9 mouse cellular contexts compared by ENCODE assay signal in the genomic region with DNA sequence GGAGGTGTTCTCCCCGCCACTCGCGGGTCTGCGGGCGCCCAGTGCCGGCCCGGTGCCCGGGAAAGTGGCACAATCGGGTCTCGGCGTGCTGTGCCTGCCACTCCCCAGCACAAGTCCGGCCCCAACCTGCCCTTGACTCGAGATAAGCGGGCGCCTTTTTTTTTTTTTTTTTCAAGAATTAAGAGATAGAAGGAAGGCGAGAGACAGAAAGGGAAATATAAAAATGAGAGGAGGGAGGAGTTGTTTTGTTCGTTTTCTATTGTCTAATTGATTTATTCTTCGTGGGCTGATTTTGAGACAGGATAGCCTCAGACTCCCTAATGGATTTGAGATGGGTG. TPM values are rescaled to one million over a fixed set of nuclear protein-coding genes. Genes with fewer than 3 reads are reported as not detected.
DNase-seq lines count a peak whose midpoint lies in the region; ATAC-seq and TF ChIP-seq lines count a peak whose summit lies in the region.
"Had no signal": no experiment of that assay in that cellular context is flagged by ENCODE, and none has a peak within 500 bp of the region (broad histone marks: within the 10 kb centered on the region; RNA-seq: fewer than 3 reads in every experiment).

No protein-coding gene starts in this region.

- peak overlapping the region; percentile 74; the same call in 1 of the 2 replicates for H3K9ac ChIP-seq in kidney, embryonic 16.5 days (replicated peaks; ENCODE audit: low read length)
- H3K9ac ChIP-seq in hindbrain, embryonic 14.5 days, result peak overlapping the region; percentile 70
- peak overlapping the region; percentile 74 for H3K9ac ChIP-seq in midbrain, embryonic 14.5 days (replicated peaks; ENCODE audit: low read length)

- 0% methylated on average over 18 of the region's 18 CpGs for WGBS in kidney, embryonic 16.5 days
- under 1% methylated on average over 18 of the region's 18 CpGs for WGBS in hindbrain, embryonic 14.5 days
- WGBS in midbrain, embryonic 14.5 days, result under 1% methylated on average over 18 of the region's 18 CpGs

- no peak for ATAC-seq in kidney, embryonic 16.5 days (ENCODE audit: low FRiP score, low TSS enrichment)
- no peak for ATAC-seq in hindbrain, embryonic 14.5 days (ENCODE audit: low FRiP score)
- no peak for ATAC-seq in midbrain, embryonic 14.5 days (ENCODE audit: low FRiP score, low TSS enrichment)

- no peak overlapping the region for H3K27ac ChIP-seq in kidney, embryonic 16.5 days (ENCODE audit: low read length)
- no peak overlapping the region for H3K27ac ChIP-seq in cortical plate, adult 2 months (ENCODE audit: insufficient read depth, low read length)
- peak overlapping the region; percentile 73 for H3K27ac ChIP-seq in hindbrain, embryonic 14.5 days
- H3K27ac ChIP-seq in midbrain, embryonic 14.5 days (replicated peaks; ENCODE audit: low read depth, low read length), result 0 out of 2 replicates have a peak overlapping the region, but pooled peaks have one; percentile 39

- peak overlapping the region; percentile 71 for H3K4me3 ChIP-seq in kidney, embryonic 16.5 days (ENCODE audit: low read length)
- peak overlapping the region; percentile 51; the same call in 1 of the 2 replicates for H3K4me3 ChIP-seq in cortical plate, adult 2 months (ENCODE audit: insufficient read depth, low read length)
- peak overlapping the region; percentile 69 for H3K4me3 ChIP-seq in hindbrain, embryonic 14.5 days (replicated peaks; ENCODE audit: low read length)
- peak overlapping the region; percentile 66 for H3K4me3 ChIP-seq in midbrain, embryonic 14.5 days (replicated peaks; ENCODE audit: low read depth, low read length)

- H3K27me3 ChIP-seq in kidney, embryonic 16.5 days (ENCODE audit: insufficient read depth, low read length), result no peaks in the 10 kb centered on the region
- no peaks in the 10 kb centered on the region for H3K27me3 ChIP-seq in hindbrain, embryonic 14.5 days (ENCODE audit: control insufficient read depth, insufficient read depth, low read length)
- 0 out of 2 replicates have a peak, but pooled peaks cover 5% of the 10 kb centered on the region for H3K27me3 ChIP-seq in midbrain, embryonic 14.5 days (ENCODE audit: control insufficient read depth, insufficient read depth, low read length)

- no peak for TF ChIP-seq CTCF in cortical plate, adult 2 months (IDR thresholded peaks at IDR 0.05; ENCODE audit: extremely low read depth, insufficient read depth, low read length)

- TF ChIP-seq POLR2A in cortical plate, adult 2 months (IDR thresholded peaks at IDR 0.05; ENCODE audit: extremely low read depth, insufficient read depth, low read length), result no peak

- DNase-seq in kidney, postnatal 14 days, result no peak
- DNase-seq in hindbrain, embryonic 14.5 days (ENCODE audit: low spot score), result no peak
- DNase-seq in midbrain, embryonic 14.5 days, result no peak
- DNase-seq in spleen, adult 18-20 months, result no peak
- DNase-seq in retina, postnatal 1 day, result no peak
- DNase-seq in left cerebral cortex, postnatal 25 days (ENCODE audit: low spot score in 2 of 2), result no peak

- H3K36me3 ChIP-seq in kidney, embryonic 16.5 days (ENCODE audit: insufficient read depth, low read length), result no peaks in the 10 kb centered on the region
- H3K36me3 ChIP-seq in hindbrain, embryonic 14.5 days (replicated peaks; ENCODE audit: control insufficient read depth, insufficient read depth), result no peaks in the 10 kb centered on the region
- H3K36me3 ChIP-seq in midbrain, embryonic 14.5 days (ENCODE audit: control insufficient read depth, insufficient read depth, low read length), result no peaks in the 10 kb centered on the region

- no peaks in the 10 kb centered on the region for H3K9me3 ChIP-seq in kidney, embryonic 16.5 days (ENCODE audit: low read length)
- no peaks in the 10 kb centered on the region for H3K9me3 ChIP-seq in hindbrain, embryonic 14.5 days (ENCODE audit: control insufficient read depth, low read length)
- H3K9me3 ChIP-seq in midbrain, embryonic 14.5 days (ENCODE audit: control insufficient read depth, low read length), result no peaks in the 10 kb centered on the region

- intact Hi-C loops in left cerebral cortex, postnatal 25 days (cut with DNase I), result loop anchor here (1.0 kb wide), 1 partner anchor 178 kb away; no protein-coding TSS in a partner anchor

- peaks cover 34% of the 10 kb centered on the region for H3K4me1 ChIP-seq in kidney, embryonic 16.5 days (ENCODE audit: insufficient read depth, low read length)
- H3K4me1 ChIP-seq in cortical plate, adult 2 months (ENCODE audit: control insufficient read depth, insufficient read depth, low read length), result no peaks in the 10 kb centered on the region
- H3K4me1 ChIP-seq in hindbrain, embryonic 14.5 days (replicated peaks; ENCODE audit: control insufficient read depth, insufficient read depth, low read length), result peaks cover 35% of the 10 kb centered on the region
- peaks cover 29% of the 10 kb centered on the region for H3K4me1 ChIP-seq in midbrain, embryonic 14.5 days (ENCODE audit: control insufficient read depth, insufficient read depth, low read length)

- H3K4me2 ChIP-seq in kidney, embryonic 16.5 days (replicated peaks; ENCODE audit: low read depth, low read length), result peak overlapping the region; percentile 85
- peak overlapping the region; percentile 90 for H3K4me2 ChIP-seq in hindbrain, embryonic 14.5 days (replicated peaks)
- H3K4me2 ChIP-seq in midbrain, embryonic 14.5 days (ENCODE audit: low read length), result peak overlapping the region; percentile 95

RNA-seq across cellular contexts. Expression of a gene that starts 0.4 kb away (rescaled TPM):
- polyA plus RNA-seq in kidney, embryonic 16.5 days (2015; fragmentation: Nextera tagmentation; extraction: Ambion mirVana), result 86.0 and 86.9 TPM in 2 replicates
- 41.3 and 50.1 TPM in 2 replicates for polyA plus RNA-seq in cortical plate, adult 2 months (2012; rRNA removed)
- polyA plus RNA-seq in hindbrain, embryonic 14.5 days (2014; fragmentation: Nextera tagmentation; extraction: Ambion mirVana), result 57.0 and 58.8 TPM in 2 replicates
- polyA plus RNA-seq in midbrain, embryonic 14.5 days (2014; fragmentation: Nextera tagmentation; extraction: Ambion mirVana), result 76.4 and 149 TPM in 2 replicates
- total RNA-seq in left cerebral cortex, postnatal 25 days (2021), result 10 to 100 TPM; 13.2 to 19.4 TPM

RNA-seq across cellular contexts. Expression of a gene that starts 8.3 kb away (rescaled TPM):
- not detected in 2 replicates for polyA plus RNA-seq in kidney, embryonic 16.5 days (2015; fragmentation: Nextera tagmentation; extraction: Ambion mirVana)
- polyA plus RNA-seq in cortical plate, adult 2 months (2012; rRNA removed), result not detected in 2 replicates
- polyA plus RNA-seq in hindbrain, embryonic 14.5 days (2014; fragmentation: Nextera tagmentation; extraction: Ambion mirVana), result 0.35 TPM in 1 of 2 replicates, not detected in the other
- not detected in 2 replicates for polyA plus RNA-seq in midbrain, embryonic 14.5 days (2014; fragmentation: Nextera tagmentation; extraction: Ambion mirVana)
- not detected for total RNA-seq in left cerebral cortex, postnatal 25 days (2021)
- polyA plus RNA-seq: frontal cortex, adult 2 months had no signal

RNA-seq across cellular contexts. Expression of a gene that starts 34.8 kb away (rescaled TPM):
- 22.5 and 25.3 TPM in 2 replicates for polyA plus RNA-seq in kidney, embryonic 16.5 days (2015; fragmentation: Nextera tagmentation; extraction: Ambion mirVana)
- 16.1 and 17.6 TPM in 2 replicates for polyA plus RNA-seq in cortical plate, adult 2 months (2012; rRNA removed)
- polyA plus RNA-seq in hindbrain, embryonic 14.5 days (2014; fragmentation: Nextera tagmentation; extraction: Ambion mirVana), result 15.1 and 15.3 TPM in 2 replicates
- polyA plus RNA-seq in midbrain, embryonic 14.5 days (2014; fragmentation: Nextera tagmentation; extraction: Ambion mirVana), result 16.1 and 17.2 TPM in 2 replicates
- total RNA-seq in left cerebral cortex, postnatal 25 days (2021), result 10 to 100 TPM; 12.6 to 12.8 TPM

RNA-seq across cellular contexts. Expression of a gene that starts 34.8 kb away (rescaled TPM):
- 61.2 and 63.3 TPM in 2 replicates for polyA plus RNA-seq in kidney, embryonic 16.5 days (2015; fragmentation: Nextera tagmentation; extraction: Ambion mirVana)
- 43.8 and 44.6 TPM in 2 replicates for polyA plus RNA-seq in cortical plate, adult 2 months (2012; rRNA removed)
- polyA plus RNA-seq in hindbrain, embryonic 14.5 days (2014; fragmentation: Nextera tagmentation; extraction: Ambion mirVana), result 31.7 and 37.0 TPM in 2 replicates
- 36.3 and 41.5 TPM in 2 replicates for polyA plus RNA-seq in midbrain, embryonic 14.5 days (2014; fragmentation: Nextera tagmentation; extraction: Ambion mirVana)
- 10 to 100 TPM; 26.8 to 31.0 TPM for total RNA-seq in left cerebral cortex, postnatal 25 days (2021)

Comparison
In these comparisons a context has a peak if more than half of its experiments do, and no peak if none do; other contexts are left out.
1. H3K27ac ChIP-seq: peak in hindbrain, embryonic 14.5 days (single experiment) and midbrain, embryonic 14.5 days (single experiment); none in kidney, embryonic 16.5 days (single experiment) and cortical plate, adult 2 months (single experiment).
2. Peak in every context shown above with its lines, with median percentiles within 50 percentile points of each other: H3K4me2 ChIP-seq, H3K4me3 ChIP-seq and H3K9ac ChIP-seq.